Mouse (Mus musculus) skeletal muscle tissue, postnatal 0 days (tissue): Measurements from ENCODE around the gene Gm20498. TPM values are rescaled to one million over a fixed set of nuclear protein-coding genes. Genes with fewer than 3 reads are reported as not detected.

ENCODE experiments used
- polyA plus RNA-seq: library from polyadenylated mRNA; unstranded; fragments of >200 nt; fragmentation: Nextera tagmentation; extraction: Ambion mirVana; gene quantifications from 2 replicates; pipeline ENCODE4 v1.2.1, GENCODE M21; 2015

Gene Gm20498
- polyA plus RNA-seq, result 21.6 TPM in 2 replicates

GRCm38 (mm10) chr12:81532316-81533028, at the start of gene Gm20498, which contains the start of gene Synj2bp:
TSS of gene Gm20498 (minus strand) at chr12:81532905.
TSS of gene Synj2bp (minus strand) at chr12:81532911.

GRCm38 (mm10) chr12:81568374-81568773, 35.7 kb upstream of the Gm20498 start, which contains the start of gene Adam21:
TSS of gene Adam21 (minus strand) at chr12:81568474.

GRCm38 (mm10) chr12:81484727-81485191, 47.9 kb downstream of the Gm20498 start, which contains the start of gene Cox16:
TSS of gene Cox16 (minus strand) at chr12:81485127.

DNA sequence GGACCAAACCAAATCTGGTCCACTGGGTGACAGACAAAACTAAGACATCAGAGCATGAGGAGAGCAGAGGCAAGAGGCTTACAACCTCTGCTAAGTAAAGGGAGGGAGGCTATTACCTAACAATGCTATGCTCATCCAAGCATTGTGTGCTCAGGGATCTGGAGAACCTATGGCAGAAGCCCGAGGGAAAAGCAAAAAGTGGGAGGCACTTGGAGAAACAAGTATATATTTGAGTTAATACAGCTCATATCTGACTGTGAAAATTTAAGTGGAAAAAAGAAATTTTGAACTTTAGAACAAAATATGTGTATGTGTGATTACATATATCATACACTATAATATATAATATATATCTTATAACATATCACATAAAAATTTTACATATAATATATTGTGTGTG, 110.9 kb downstream of the Gm20498 start, which contains the start of gene Adam4:
TSS of gene Adam4 (minus strand) at position 101 of the 400 bp plus-strand sequence.

DNA sequence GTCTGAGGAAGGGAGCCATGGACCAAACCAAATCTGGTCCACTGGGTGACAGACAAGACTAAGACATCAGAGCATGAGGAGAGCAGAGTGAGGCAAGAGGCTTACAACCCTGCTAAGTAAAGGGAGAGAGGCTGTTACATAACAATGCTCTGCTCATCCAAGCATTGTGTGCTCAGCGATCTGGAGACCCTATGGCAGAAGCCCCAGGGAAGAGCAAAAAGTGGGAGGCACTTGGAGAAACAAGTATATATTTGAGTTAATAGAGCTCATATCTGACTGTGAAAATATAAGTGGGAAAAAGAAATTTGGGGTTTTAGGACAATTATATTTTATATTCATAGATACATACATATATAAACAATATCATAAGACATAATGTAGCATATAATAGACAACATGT, 153.3 kb downstream of the Gm20498 start, which contains the start of gene Gm4787:
TSS of gene Gm4787 (minus strand) at position 101 of the 400 bp plus-strand sequence.

GRCm38 (mm10) chr12:81332875-81333421, 199.8 kb downstream of the Gm20498 start, which contains the start of gene Slc8a3:
TSS of gene Slc8a3 (minus strand) at chr12:81333180.

Other genes with a start within 250 kb of the Gm20498 start
- 8.2 and 9.0 TPM in 2 replicates for gene Slc8a3, start 199.7 kb downstream of the Gm20498 start, polyA plus RNA-seq
- gene Gm4787, start 153.4 kb downstream of the Gm20498 start, polyA plus RNA-seq, result 0.08 and 0.13 TPM in 2 replicates
- gene Adam4, start 111.0 kb downstream of the Gm20498 start, polyA plus RNA-seq, result 0.14 and 0.26 TPM in 2 replicates
- 186 and 192 TPM in 2 replicates for gene Cox16, start 47.8 kb downstream of the Gm20498 start, polyA plus RNA-seq
- 18.8 and 21.1 TPM in 2 replicates for gene Synj2bp, start within 50 bp of the Gm20498 start, polyA plus RNA-seq
- 0.06 TPM in 1 of 2 replicates, not detected in the other for gene Adam21, start 35.6 kb upstream of the Gm20498 start, polyA plus RNA-seq
- 33.4 and 33.6 TPM in 2 replicates for gene Med6, start 62.1 kb upstream of the Gm20498 start, polyA plus RNA-seq
- 19.7 and 21.2 TPM in 2 replicates for gene Ttc9, start 98.3 kb upstream of the Gm20498 start, polyA plus RNA-seq
- gene Map3k9, start 248.3 kb upstream of the Gm20498 start, polyA plus RNA-seq, result 0.11 and 0.12 TPM in 2 replicates